Mouse (Mus musculus) thymus, postnatal 4 days (tissue): ENCODE measurements at regions not wholly inside any gene's neighbourhood (a gene's known extent, or its start where the extent isn't known, plus 50 kb on each side); places are given as distances from the start of the nearest gene placed in this dataset.

Experiments used
- DNase-seq: peaks from one replicate; pipeline ENCODE4 v3.0.0; 2021

DNA sequence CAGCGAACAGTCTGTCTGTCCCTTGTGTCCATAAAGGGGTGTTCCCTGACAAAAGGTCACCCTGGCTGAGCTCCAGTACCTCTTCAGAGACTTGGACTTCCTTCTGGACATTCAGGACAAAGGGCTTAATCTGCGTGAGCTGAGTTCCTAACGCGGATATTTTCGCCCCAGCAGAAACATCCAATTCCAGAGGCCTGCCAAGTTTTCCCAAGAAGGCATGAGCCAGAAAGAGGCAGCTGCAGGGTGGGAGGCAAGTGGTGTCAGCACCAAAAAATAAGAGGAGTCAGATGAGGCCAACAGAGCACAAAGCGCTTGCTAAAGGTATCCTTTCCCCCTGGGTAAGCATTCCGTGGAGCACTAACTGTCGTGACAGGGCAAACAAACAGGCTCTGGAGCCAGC is 216.9 kb upstream of the Ccdc122 start:
- no peak for DNase-seq

DNA sequence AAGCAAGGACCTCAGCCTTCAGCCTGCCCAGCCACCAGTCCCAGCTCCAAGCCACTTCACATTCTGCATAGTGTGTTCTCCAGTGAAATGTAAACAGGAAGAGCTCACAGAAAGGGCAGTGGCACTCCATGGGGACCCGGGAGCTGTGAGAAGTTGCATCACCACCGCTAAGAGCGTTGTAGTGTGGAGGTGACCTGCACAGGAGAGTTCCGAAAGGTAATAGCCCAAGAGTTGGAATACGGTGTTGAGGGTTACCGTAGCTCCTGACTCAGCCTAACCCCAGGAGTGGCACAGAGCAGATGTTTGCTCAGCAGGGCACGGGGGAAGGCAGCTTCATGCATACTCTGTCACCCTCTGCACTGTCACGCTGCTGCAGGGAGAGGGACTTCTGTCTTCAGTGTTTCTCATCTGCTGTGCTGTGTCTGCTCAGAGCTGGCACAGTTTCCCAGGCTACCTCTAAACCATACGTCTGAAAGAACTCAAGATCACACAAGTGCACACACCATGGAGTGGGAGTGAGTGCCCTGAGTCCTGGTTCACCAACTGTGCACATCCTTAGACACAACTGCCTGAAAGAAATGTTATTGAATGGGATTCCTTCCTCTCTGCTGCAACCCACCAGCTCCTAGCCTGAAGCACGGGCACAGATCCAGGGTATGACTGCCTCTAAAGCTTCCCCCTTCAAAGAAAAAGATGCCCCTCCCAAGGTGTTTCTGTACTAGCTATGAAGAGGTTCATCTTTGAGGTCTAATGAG is 218.1 kb upstream of the Ccdc122 start:
- no peak for DNase-seq

DNA sequence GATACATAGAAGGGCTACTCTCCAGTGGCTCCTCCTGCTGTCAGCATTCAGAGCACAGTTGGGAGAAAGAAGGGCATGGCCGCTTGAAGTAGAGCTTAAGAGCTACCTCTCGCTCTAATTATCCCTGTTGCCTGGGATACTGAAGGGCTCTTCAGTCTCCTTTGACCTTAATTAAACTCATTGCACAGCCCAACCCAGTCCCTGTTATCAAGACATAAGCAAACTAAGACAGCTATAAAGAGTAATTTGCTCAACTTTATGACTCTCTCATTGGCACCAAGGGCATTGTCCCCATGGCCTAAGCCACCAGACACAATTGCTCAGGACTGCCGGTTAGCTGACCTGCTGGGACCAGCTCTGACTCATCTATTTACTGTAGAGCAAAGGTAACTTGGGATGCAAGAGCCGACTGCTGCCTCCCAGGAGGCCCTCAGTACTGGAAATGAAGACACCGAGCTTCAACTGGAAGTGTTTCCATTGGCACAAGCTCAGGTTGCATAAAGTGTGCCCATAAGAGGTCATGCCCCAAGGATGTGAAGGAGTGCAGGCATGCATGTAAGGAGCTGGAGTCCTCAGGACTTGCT is 219.3 kb upstream of the Ccdc122 start:
- DNase-seq, result no peak

DNA sequence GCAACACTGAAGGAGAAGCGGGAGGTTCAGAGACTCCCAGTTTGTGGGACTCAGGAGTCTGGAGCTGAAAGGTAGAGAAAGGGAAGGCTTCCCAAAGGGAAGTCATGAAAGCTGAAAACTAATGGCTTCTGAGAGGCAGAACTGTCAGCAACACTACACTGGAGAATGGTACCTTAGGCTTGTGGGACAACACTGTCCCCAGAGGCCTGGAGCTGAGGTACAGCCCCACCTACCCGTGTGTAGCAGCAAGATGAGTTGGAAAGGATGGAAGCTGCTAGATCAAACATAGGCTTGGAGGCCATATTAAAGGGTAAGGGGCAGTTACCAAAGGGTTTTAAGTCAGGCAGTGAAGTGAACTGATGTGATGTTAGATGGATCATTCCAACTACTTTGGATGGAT is 219.9 kb upstream of the Ccdc122 start:
- no peak for DNase-seq

- no peak for DNase-seq
Measured at GRCm38 (mm10) chr14:76812155-76812875, 224.3 kb upstream of the Ccdc122 start.

GRCm38 (mm10) chr14:76810697-76811589 is 225.6 kb upstream of the Ccdc122 start:
- no peak for DNase-seq

- no peak for DNase-seq
Measured at GRCm38 (mm10) chr14:76810041-76810440, 226.5 kb upstream of the Ccdc122 start.

DNA sequence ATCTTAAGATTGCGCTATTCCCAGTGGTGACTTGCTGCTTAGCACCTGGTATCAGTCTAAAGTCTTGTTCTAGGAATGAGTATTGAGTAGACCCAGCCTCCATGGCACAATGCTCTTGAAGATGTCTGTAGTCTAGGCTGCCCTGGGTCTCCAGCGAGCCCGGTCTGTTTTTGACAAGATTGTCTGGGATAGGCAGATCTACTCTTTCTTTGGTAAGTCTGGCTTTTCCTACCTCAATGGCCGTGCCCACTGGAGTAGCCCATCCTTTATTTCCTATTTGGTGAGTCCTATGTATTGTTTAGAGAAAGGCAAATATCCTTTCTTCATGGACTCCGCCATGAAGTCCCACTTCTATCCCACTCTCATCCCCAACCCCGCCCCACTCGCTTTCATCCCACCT is 227.2 kb upstream of the Ccdc122 start:
- no peak for DNase-seq

- no peak for DNase-seq
Measured at GRCm38 (mm10) chr14:76805151-76805785, 231.3 kb upstream of the Ccdc122 start.

GRCm38 (mm10) chr14:76804447-76805150 is 232.0 kb upstream of the Ccdc122 start:
- DNase-seq, result no peak

DNA sequence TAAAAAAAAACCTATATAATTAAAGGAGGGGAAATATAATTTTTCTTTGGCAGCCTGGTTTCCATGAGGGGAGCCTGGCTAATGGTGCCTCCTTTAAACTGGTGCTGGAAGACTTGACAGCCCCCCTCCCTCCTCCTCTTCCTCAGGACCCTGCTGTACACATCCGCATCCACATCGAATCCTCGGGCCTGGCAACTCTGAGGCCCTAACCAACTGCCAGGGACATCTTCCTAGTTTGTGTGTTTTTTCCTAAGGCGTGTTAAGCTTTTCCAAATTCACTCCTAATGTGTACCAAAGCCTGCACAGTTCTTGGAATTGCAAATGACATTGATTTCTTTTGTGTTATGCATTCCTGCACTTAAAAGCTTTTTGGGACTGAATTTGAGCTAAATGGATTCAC is 236.4 kb upstream of the Ccdc122 start:
- no peak for DNase-seq

GRCm38 (mm10) chr14:76799741-76800140 is 236.8 kb upstream of the Ccdc122 start:
- no peak for DNase-seq

- DNase-seq, result no peak
Measured at GRCm38 (mm10) chr14:76798925-76799428, 237.6 kb upstream of the Ccdc122 start.

GRCm38 (mm10) chr14:76798488-76798887 is 238.1 kb upstream of the Ccdc122 start:
- no peak for DNase-seq

- DNase-seq, result no peak
Measured at GRCm38 (mm10) chr14:76797518-76797917, 239.1 kb upstream of the Ccdc122 start.

GRCm38 (mm10) chr14:76791811-76792571 is 235.3 kb upstream of the Serp2 start:
- peak; percentile 16 for DNase-seq

- no peak for DNase-seq
Measured at GRCm38 (mm10) chr14:76789376-76789775, 232.7 kb upstream of the Serp2 start.

- no peak for DNase-seq
Measured at GRCm38 (mm10) chr14:76787601-76788000, 230.9 kb upstream of the Serp2 start.

GRCm38 (mm10) chr14:76786214-76786613 is 229.5 kb upstream of the Serp2 start:
- DNase-seq, result no peak

GRCm38 (mm10) chr14:76781524-76781880 is 224.8 kb upstream of the Serp2 start:
- peak; percentile 20 for DNase-seq
